Mouse (Mus musculus) MEL (cell line): Measurements from ENCODE around the gene Tmprss11e. TPM values are rescaled to one million over a fixed set of nuclear protein-coding genes. Genes with fewer than 3 reads are reported as not detected.

Experiments used
- DNase-seq: peaks from one replicate; pipeline ENCODE4 v3.0.0; 2011; ENCODE audit warnings: low read depth, low spot score
- H3K27ac ChIP-seq: 2 replicates; pipeline ENCODE4 v1.5.1; 2012; ENCODE audit warnings: low read depth, mild to moderate bottlenecking, control low read depth, low read length, moderate library complexity; ENCODE audit not compliant: control insufficient read depth
- H3K27me3 ChIP-seq, 2 experiments: fragments of 150-350 bp in 1 of 2; sonication (generic) in 1 of 2; 2 replicates each; pipeline ENCODE4 v1.6.1; 2012; ENCODE audit warnings: low read length in 2 of 2, mild to moderate bottlenecking in 2 of 2, improper control_type of control experiment in 1 of 2, moderate library complexity in 1 of 2; ENCODE audit not compliant: insufficient read depth in 2 of 2, control insufficient read depth in 1 of 2
- H3K36me3 ChIP-seq, 2 experiments: 2 replicates each; pipeline ENCODE4 v1.6.1; 2012 to 2014; ENCODE audit warnings: low read length in 2 of 2, improper control_type of control experiment in 1 of 2, inconsistent platforms in 1 of 2, mild to moderate bottlenecking in 1 of 2; ENCODE audit not compliant: insufficient read depth in 2 of 2, control insufficient read depth in 1 of 2
- H3K4me1 ChIP-seq, 2 experiments: fragments of 150-350 bp in 1 of 2; sonication (generic) in 1 of 2; 2 replicates each; pipeline ENCODE4 v1.6.1; 2012; ENCODE audit warnings: low read length in 2 of 2, improper control_type of control experiment in 1 of 2, mild to moderate bottlenecking in 1 of 2; ENCODE audit not compliant: insufficient read depth in 2 of 2, control insufficient read depth in 1 of 2
- H3K4me3 ChIP-seq, 2 experiments: fragments of 150-350 bp in 1 of 2; sonication (generic) in 1 of 2; 2 replicates each; pipeline ENCODE4 v1.5.1; 2012; ENCODE audit warnings: low read depth in 2 of 2, low read length in 2 of 2, mild to moderate bottlenecking in 2 of 2, moderate library complexity in 2 of 2, control low read depth in 1 of 2, improper control_type of control experiment in 1 of 2; ENCODE audit not compliant: control insufficient read depth in 1 of 2, insufficient read depth in 1 of 2
- H3K79me2 ChIP-seq: 2 replicates; pipeline ENCODE4 v1.6.1; 2012; ENCODE audit warnings: mild to moderate bottlenecking, low read length, moderate library complexity; ENCODE audit not compliant: control insufficient read depth, poor library complexity, insufficient read depth
- H3K9ac ChIP-seq: 2 replicates; pipeline ENCODE4 v1.6.1; 2012; ENCODE audit warnings: low read depth, mild to moderate bottlenecking, control low read depth, low read length, moderate library complexity; ENCODE audit not compliant: control insufficient read depth, poor library complexity, severe bottlenecking
- H3K9me3 ChIP-seq: fragments of 150-350 bp; sonication (generic); replicated peaks from 2 replicates; pipeline ENCODE4 v1.6.1; 2012; ENCODE audit warnings: mild to moderate bottlenecking, low read length, improper control_type of control experiment, moderate library complexity; ENCODE audit not compliant: insufficient read depth
- BHLHE40 ChIP-seq: IDR thresholded peaks from 2 replicates; pipeline ENCODE4 v1.6.1; 2012; ENCODE audit warnings: low read depth, mild to moderate bottlenecking, inconsistent platforms, low read length, improper control_type of control experiment, borderline replicate concordance
- CHD1 ChIP-seq: IDR thresholded peaks from 2 replicates; pipeline ENCODE4 v1.6.1; 2012; ENCODE audit warnings: low read depth, mild to moderate bottlenecking, inconsistent platforms, low read length, improper control_type of control experiment
- CHD2 ChIP-seq: IDR thresholded peaks from 2 replicates; pipeline ENCODE4 v1.6.1; 2011; ENCODE audit warnings: low read length, improper control_type of control experiment
- CTCF ChIP-seq, 3 experiments: IDR thresholded peaks in 2 of 3; conservative IDR thresholded peaks in 1 of 3; 2 replicates each; pipeline ENCODE4 v1.5.1; 2011 to 2012; ENCODE audit warnings: low read length in 3 of 3, low read depth in 2 of 3, mild to moderate bottlenecking in 2 of 3, improper control_type of control experiment in 1 of 3, inconsistent platforms in 1 of 3, mixed read lengths in 1 of 3, moderate library complexity in 1 of 3; ENCODE audit not compliant: control insufficient read depth in 1 of 3, insufficient read depth in 1 of 3, poor library complexity in 1 of 3, severe bottlenecking in 1 of 3
- E2F4 ChIP-seq: IDR thresholded peaks from 2 replicates; pipeline ENCODE4 v1.6.1; 2011; ENCODE audit warnings: low read depth, low read length, improper control_type of control experiment, borderline replicate concordance
- GATA1 ChIP-seq: IDR thresholded peaks from 2 replicates; pipeline ENCODE4 v1.6.1; 2011; ENCODE audit warnings: low read depth, low read length, improper control_type of control experiment
- HCFC1 ChIP-seq: IDR thresholded peaks from 2 replicates; pipeline ENCODE4 v1.6.1; 2012; ENCODE audit warnings: low read depth, mild to moderate bottlenecking, inconsistent platforms, low read length, improper control_type of control experiment, moderate library complexity
- JUND ChIP-seq: IDR thresholded peaks from 2 replicates; pipeline ENCODE4 v1.6.1; 2011; ENCODE audit warnings: low read depth, mild to moderate bottlenecking, improper control_type of control experiment, low read length
- KAT2A ChIP-seq: conservative IDR thresholded peaks from 2 replicates; pipeline ENCODE4 v1.6.1; 2012; ENCODE audit warnings: low read depth, low read length, improper control_type of control experiment, inconsistent platforms
- MAFK ChIP-seq: IDR thresholded peaks from 2 replicates; pipeline ENCODE4 v1.6.1; 2011; ENCODE audit warnings: low read depth, mild to moderate bottlenecking, low read length, improper control_type of control experiment, borderline replicate concordance
- MAX ChIP-seq: IDR thresholded peaks from 2 replicates; pipeline ENCODE4 v1.6.1; 2011; ENCODE audit warnings: low read length, improper control_type of control experiment
- MEF2A ChIP-seq: IDR thresholded peaks from 2 replicates; pipeline ENCODE4 v1.6.1; 2014; ENCODE audit warnings: low read depth, mild to moderate bottlenecking, inconsistent platforms, low read length, improper control_type of control experiment; ENCODE audit not compliant: poor library complexity, insufficient replicate concordance, severe bottlenecking; ENCODE audit errors: extremely low read depth
- MXI1 ChIP-seq: IDR thresholded peaks from 2 replicates; pipeline ENCODE4 v1.6.1; 2011; ENCODE audit warnings: mild to moderate bottlenecking, low read depth, low read length, improper control_type of control experiment
- MYB ChIP-seq: IDR thresholded peaks from 2 replicates; pipeline ENCODE4 v1.6.1; 2011; ENCODE audit warnings: mild to moderate bottlenecking, low read depth, low read length, improper control_type of control experiment
- MYC ChIP-seq: IDR thresholded peaks from 2 replicates; pipeline ENCODE4 v1.6.1; 2011; ENCODE audit warnings: low read depth, mild to moderate bottlenecking, low read length, improper control_type of control experiment, moderate library complexity
- NELFE ChIP-seq: IDR thresholded peaks from 2 replicates; pipeline ENCODE4 v1.6.1; 2011; ENCODE audit warnings: low read depth, low read length, improper control_type of control experiment
- NRF1 ChIP-seq: IDR thresholded peaks from 2 replicates; pipeline ENCODE4 v1.6.1; 2014; ENCODE audit warnings: low read depth, mild to moderate bottlenecking, inconsistent platforms, low read length, improper control_type of control experiment, moderate library complexity; ENCODE audit not compliant: poor library complexity, insufficient read depth, severe bottlenecking
- POLR2AphosphoS2 ChIP-seq: IDR thresholded peaks from 2 replicates; pipeline ENCODE4 v1.6.1; 2011; ENCODE audit warnings: low read length, improper control_type of control experiment
- POLR2AphosphoS5 ChIP-seq: IDR thresholded peaks from 2 replicates; pipeline ENCODE4 v1.6.1; 2012; ENCODE audit warnings: low read depth, borderline replicate concordance, mild to moderate bottlenecking, inconsistent platforms, low read length, moderate library complexity, mixed read lengths
- TAL1 ChIP-seq: IDR thresholded peaks from 2 replicates; pipeline ENCODE4 v1.6.1; 2012; ENCODE audit warnings: mild to moderate bottlenecking, inconsistent platforms, low read length, moderate library complexity, mixed read lengths
- TBP ChIP-seq: IDR thresholded peaks from 2 replicates; pipeline ENCODE4 v1.8.0; 2011; ENCODE audit warnings: low read depth, low read length, improper control_type of control experiment
- TCF12 ChIP-seq: IDR thresholded peaks from 2 replicates; pipeline ENCODE4 v1.6.1; 2014; ENCODE audit warnings: low read depth, mild to moderate bottlenecking, inconsistent platforms, low read length, improper control_type of control experiment, moderate library complexity
- ZKSCAN1 ChIP-seq: IDR thresholded peaks from 2 replicates; pipeline ENCODE4 v1.6.1; 2012; ENCODE audit warnings: low read depth, mild to moderate bottlenecking, inconsistent platforms, low read length, improper control_type of control experiment, moderate library complexity
- ZNF384 ChIP-seq: IDR thresholded peaks from 2 replicates; pipeline ENCODE4 v1.6.1; 2012; ENCODE audit warnings: low read depth, mild to moderate bottlenecking, inconsistent platforms, low read length, improper control_type of control experiment
- polyA plus RNA-seq, 2 experiments: library from polyadenylated mRNA; stranded (reverse) in 1 of 2; unstranded in 1 of 2; fragments of >175 nt in 1 of 2; fragments of >200 nt in 1 of 2; gene quantifications; 2 replicates each; pipeline versions ENCODE4 v1.2.1 to v1.2.4; 2012; ENCODE audit warnings: low replicate concordance in 2 of 2, low read depth in 1 of 2; ENCODE audit not compliant: insufficient read length in 2 of 2, insufficient read depth in 1 of 2, missing spikeins in 1 of 2
- total RNA-seq: library from RNA; depleted of rRNA; stranded (reverse); fragments of 300-350 nt; gene quantifications from 2 replicates; pipeline ENCODE4 v1.2.3, GENCODE M21; 2012

Gene Tmprss11e
- total and polyA plus RNA-seq, 3 experiments, result not detected

GRCm38 (mm10) chr5:86769015-86769658, 23.5 kb upstream of the Tmprss11e start:
- H3K79me2 ChIP-seq, result no peaks in the 10 kb centered on the region
- no peak for DNase-seq
- H3K4me1 ChIP-seq, result no peaks in the 10 kb centered on the region
- H3K27me3 ChIP-seq, result no peaks in the 10 kb centered on the region
- no peak overlapping the region for H3K27ac ChIP-seq
- H3K9me3 ChIP-seq, result no peaks in the 10 kb centered on the region
- TF ChIP-seq TCF12 (no peak), MAFK (no peak), MYC (no peak), POLR2AphosphoS2 (no peak), TAL1 (no peak), NRF1 (no peak), E2F4 (no peak), CHD2 (no peak), GATA1 (no peak), BHLHE40 (no peak), ZKSCAN1 (no peak), NELFE (no peak), MXI1 (no peak)
- TF ChIP-seq, all 39 proteins: peak for 0
- no peak overlapping the region for H3K4me3 ChIP-seq
- no peak overlapping the region for H3K9ac ChIP-seq
- H3K36me3 ChIP-seq, result no peaks in the 10 kb centered on the region

GRCm38 (mm10) chr5:86742796-86743195, 2.8 kb downstream of the Tmprss11e start:
- Histone ChIP-seq H3K4me3 (no peak overlapping the region), H3K27me3 (no peaks in the 10 kb centered on the region), H3K36me3 (no peaks in the 10 kb centered on the region), H3K79me2 (no peaks in the 10 kb centered on the region), H3K9me3 (no peaks in the 10 kb centered on the region), H3K4me1 (no peaks in the 10 kb centered on the region), H3K9ac (no peak overlapping the region), H3K27ac (no peak overlapping the region)
- TF ChIP-seq CHD2 (no peak), TAL1 (no peak), NELFE (no peak), CHD1 (no peak), HCFC1 (no peak), TBP (no peak), POLR2AphosphoS5 (no peak), NRF1 (no peak), MXI1 (no peak), CTCF (IDR thresholded peaks at IDR 0.05 in 2 of 3, conservative IDR thresholded peaks at IDR 0.05 in 1 of 3; ENCODE audit: control insufficient read depth in 1 of 3, insufficient read depth in 1 of 3, low read depth in 2 of 3, low read length in 3 of 3, poor library complexity in 1 of 3, severe bottlenecking in 1 of 3) (no peak), E2F4 (no peak), MAX (no peak), KAT2A (no peak), JUND (no peak), MEF2A (no peak), ZNF384 (no peak), MYB (no peak), MYC (no peak)
- no peak for DNase-seq
